Mouse (Mus musculus) kidney, adult 8-10 months (tissue): ENCODE measurements around the gene Trim44.

Source experiments
- DNase-seq, 2 experiments: peaks; one replicate each; pipeline ENCODE4 v3.0.0; 2022

The Trim44 gene

GRCm38 (mm10) chr2:102403982-102404381, 3.6 kb downstream of the Trim44 start:
- DNase-seq = no peak

GRCm38 (mm10) chr2:102403306-102403705, 4.3 kb downstream of the Trim44 start:
- no peak for DNase-seq

GRCm38 (mm10) chr2:102401352-102401692, 6.3 kb downstream of the Trim44 start:
- DNase-seq = no peak

- peak; percentile 89 for DNase-seq
These were observed 6.8 kb downstream of the Trim44 start for GRCm38 (mm10) chr2:102400605-102401351.

GRCm38 (mm10) chr2:102399864-102400604, 7.6 kb downstream of the Trim44 start:
- no peak for DNase-seq

- no peak for DNase-seq
These were observed 11.1 kb downstream of the Trim44 start for GRCm38 (mm10) chr2:102396493-102396892.

GRCm38 (mm10) chr2:102393457-102393856, 14.2 kb downstream of the Trim44 start:
- DNase-seq = no peak

- no peak for DNase-seq
These were observed 22.2 kb downstream of the Trim44 start for GRCm38 (mm10) chr2:102385328-102385902.

- DNase-seq = peak; percentile 31 to 70
These were observed 23.1 kb downstream of the Trim44 start for GRCm38 (mm10) chr2:102384496-102384895.

DNA sequence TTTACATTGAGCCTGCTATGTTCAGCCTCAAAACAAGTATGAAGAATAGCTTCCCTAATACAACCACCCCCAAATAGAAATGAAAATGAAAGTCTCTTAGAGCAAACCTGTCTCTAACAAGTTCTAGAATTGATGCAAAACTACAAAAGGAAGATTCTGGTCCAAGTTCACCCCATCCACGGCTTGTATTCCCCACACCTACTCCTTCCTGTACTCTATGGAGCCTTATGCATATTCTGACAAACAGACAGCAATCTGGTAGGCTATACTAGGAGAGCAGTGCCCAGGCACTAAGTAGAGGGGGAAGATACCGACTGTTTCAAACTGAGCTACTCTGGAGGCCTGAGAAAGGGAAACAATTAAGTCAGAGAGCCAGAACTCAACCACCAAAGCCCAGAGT, 23.6 kb downstream of the Trim44 start:
- DNase-seq = no peak

DNA sequence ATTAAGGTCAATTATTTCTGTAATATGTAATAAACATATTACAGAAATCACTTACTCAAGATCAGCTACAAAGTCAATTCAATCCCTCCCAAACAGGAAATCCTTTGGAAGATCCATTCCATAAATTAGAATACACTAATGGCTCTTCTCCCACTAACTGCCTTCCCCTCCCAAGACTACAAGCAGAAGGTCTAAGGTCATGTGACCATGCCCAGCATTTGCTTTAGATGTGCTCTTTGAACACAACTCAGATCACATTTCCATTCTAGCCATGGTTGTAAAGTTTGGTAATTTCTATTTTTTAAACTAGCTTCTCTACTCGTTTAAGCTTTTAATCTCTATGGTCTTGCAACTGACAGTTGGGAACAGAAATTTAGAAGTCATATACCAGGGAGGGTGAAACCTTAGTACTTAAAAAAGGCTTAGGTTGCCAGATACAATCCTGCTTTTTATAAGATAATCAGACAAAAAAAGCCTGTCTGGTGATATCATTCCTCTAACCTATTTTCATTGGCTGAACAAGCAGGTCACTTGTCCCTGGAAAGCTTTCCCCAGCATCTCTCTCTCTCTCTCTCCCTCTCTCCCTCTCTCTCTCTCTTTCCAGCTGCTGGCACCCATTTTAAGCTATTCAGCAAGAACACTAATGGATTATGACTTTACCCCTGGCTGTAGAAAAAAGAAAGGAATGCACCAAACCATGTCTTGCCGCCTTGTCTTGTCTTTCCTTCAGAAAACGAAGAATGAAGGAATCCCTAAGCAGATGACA, 24.4 kb downstream of the Trim44 start:
- no peak for DNase-seq

- no peak for DNase-seq
These were observed 25.1 kb downstream of the Trim44 start for GRCm38 (mm10) chr2:102382519-102382918.

DNA sequence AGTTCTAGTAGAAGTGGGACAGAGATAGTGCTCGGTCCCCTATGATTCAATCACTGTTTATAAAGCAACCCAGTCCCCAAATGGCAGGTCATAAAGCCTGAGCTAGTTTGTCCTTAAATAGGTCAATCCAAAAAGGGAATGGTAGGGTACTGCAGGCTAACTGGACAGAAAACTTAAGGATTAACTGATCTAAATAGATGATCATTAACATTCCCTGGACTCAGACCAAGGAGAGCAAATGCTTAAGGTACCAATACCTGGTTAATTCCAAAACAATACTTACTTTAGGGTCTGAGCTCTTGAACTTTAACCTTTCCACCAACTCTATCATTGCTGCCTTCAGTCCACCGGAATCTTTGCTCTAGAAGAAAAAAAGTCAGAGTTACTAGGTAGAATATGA, 27.0 kb downstream of the Trim44 start:
- DNase-seq = peak in 1 of 2 experiments; percentile 55

DNA sequence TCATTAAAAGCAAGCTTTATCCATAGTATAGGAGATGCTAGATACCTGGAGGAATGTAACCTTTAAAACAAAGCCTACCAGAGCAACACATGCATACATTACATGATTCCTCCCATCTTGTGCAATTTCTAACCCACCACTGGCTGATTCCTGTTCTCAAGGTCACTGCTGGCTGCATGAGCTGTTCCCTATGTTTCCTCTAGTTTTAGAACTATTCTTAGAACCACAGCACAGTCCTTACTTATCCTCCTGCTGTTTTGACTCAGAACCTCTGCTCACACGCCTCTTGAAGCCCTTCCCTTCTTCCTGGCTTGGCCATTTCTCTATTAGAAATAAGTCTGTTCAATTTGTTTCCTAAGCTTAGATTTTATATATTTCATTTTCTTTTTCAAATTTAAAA, 28.7 kb downstream of the Trim44 start:
- DNase-seq = no peak

GRCm38 (mm10) chr2:102378381-102378780, 29.2 kb downstream of the Trim44 start:
- peak in 1 of 2 experiments; percentile 16 for DNase-seq

GRCm38 (mm10) chr2:102377370-102377769, 30.3 kb downstream of the Trim44 start:
- DNase-seq = no peak

GRCm38 (mm10) chr2:102373406-102374105, 34.1 kb downstream of the Trim44 start:
- DNase-seq = no peak

DNA sequence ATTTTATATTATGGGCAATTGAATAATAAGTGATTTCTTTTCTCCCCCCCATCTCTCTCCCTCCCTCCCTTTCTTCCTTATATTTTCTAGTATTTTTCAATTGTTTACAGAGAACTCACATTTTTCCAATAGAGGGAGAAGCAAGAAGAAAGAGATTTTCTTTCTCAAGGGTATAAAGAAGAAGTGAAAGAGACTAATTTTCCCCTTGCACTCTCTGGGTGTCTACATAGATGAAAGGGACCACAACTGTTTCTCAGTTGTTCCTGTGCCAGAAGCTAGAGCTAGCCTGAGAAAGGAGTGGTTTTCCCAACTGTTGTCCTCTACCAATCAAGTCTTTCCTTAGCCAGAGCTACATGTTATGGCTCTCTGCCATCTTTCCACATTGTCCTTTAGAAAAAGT, 34.9 kb downstream of the Trim44 start:
- no peak for DNase-seq

- DNase-seq = no peak
These were observed 36.3 kb downstream of the Trim44 start for GRCm38 (mm10) chr2:102371332-102371731.

GRCm38 (mm10) chr2:102365983-102366545, 41.6 kb downstream of the Trim44 start:
- DNase-seq = no peak

DNA sequence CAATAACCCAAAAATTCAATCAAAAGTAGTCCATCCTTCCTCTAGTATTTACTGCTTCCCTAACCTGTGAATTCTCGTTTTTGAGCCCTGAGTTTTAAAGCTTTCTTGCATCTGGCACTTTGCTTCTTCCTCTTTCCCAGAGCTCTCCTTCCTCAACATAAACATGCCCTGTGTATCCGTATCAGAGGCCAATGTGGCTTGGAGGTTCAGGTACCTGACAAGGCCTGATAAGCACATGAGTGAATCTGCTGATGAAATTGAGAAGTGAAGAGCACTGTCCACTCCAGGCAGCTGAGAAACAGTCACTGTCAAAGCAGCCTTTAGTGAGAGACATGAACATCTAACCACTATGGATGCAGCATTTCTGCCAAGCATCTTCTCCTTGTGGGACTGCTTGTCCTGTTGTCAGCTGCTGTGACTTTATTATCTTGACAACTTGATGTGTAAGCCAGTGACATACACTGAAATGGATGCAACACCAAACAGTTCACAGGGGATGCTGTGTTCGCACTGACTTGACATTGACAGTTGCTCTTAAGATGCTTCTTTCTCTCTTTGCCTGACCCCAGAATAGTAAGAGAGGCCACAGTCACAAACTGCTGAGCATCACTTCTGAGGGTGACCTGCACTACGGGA, 42.9 kb downstream of the Trim44 start:
- no peak for DNase-seq
